Mouse (Mus musculus) midbrain, embryonic 12.5 days (tissue): Measurements from ENCODE around the gene Ager. TPM values are rescaled to one million over a fixed set of nuclear protein-coding genes. Genes with fewer than 3 reads are reported as not detected.

Source experiments
- ATAC-seq: fragments of 200-750 bp; cut with Nextera tagmentation; 2 replicates; pipeline ENCODE4 v1.8.0; 2017; ENCODE audit warnings: low read depth, moderate TSS enrichment, moderate library complexity; ENCODE audit not compliant: low FRiP score
- H3K27ac ChIP-seq: fragments of 300-500 bp; sonication (generic); replicated peaks from 2 replicates; pipeline ENCODE4 v1.5.1; 2016; ENCODE audit warnings: mild to moderate bottlenecking
- H3K27me3 ChIP-seq: fragments of 300-500 bp; sonication (generic); 2 replicates; pipeline ENCODE4 v1.6.1; 2016; ENCODE audit warnings: mild to moderate bottlenecking
- H3K36me3 ChIP-seq: fragments of 300-500 bp; sonication (generic); 2 replicates; pipeline ENCODE4 v1.6.1; 2016
- H3K4me1 ChIP-seq: fragments of 300-500 bp; sonication (generic); 2 replicates; pipeline ENCODE4 v1.6.1; 2016
- H3K4me2 ChIP-seq: fragments of 300-500 bp; sonication (generic); replicated peaks from 2 replicates; pipeline ENCODE4 v1.6.1; 2016; ENCODE audit warnings: mild to moderate bottlenecking, moderate library complexity
- H3K4me3 ChIP-seq: fragments of 300-500 bp; sonication (generic); 2 replicates; pipeline ENCODE4 v1.5.1; 2016; ENCODE audit warnings: mild to moderate bottlenecking
- H3K9ac ChIP-seq: fragments of 300-500 bp; sonication (generic); replicated peaks from 2 replicates; pipeline ENCODE4 v1.6.1; 2016; ENCODE audit warnings: mild to moderate bottlenecking, moderate library complexity
- H3K9me3 ChIP-seq: fragments of 300-500 bp; sonication (generic); 2 replicates; pipeline ENCODE4 v1.6.1; 2016; ENCODE audit warnings: mild to moderate bottlenecking
- WGBS: fragments of 180-500 bp; shearing (Covaris S2); methylation state at CpG from one replicate; pipeline ENCODE4 v1.1.7; 2016; 5-methylcytosine and 5-hydroxymethylcytosine counted together
- polyA plus RNA-seq: library from polyadenylated mRNA; unstranded; fragments of >200 nt; fragmentation: Nextera tagmentation; extraction: Ambion mirVana; gene quantifications from 2 replicates; pipeline ENCODE4 v1.2.1, GENCODE M21; 2016

Gene Ager
- polyA plus RNA-seq, 1 experiment from 2014 or later = 2.2 TPM

DNA sequence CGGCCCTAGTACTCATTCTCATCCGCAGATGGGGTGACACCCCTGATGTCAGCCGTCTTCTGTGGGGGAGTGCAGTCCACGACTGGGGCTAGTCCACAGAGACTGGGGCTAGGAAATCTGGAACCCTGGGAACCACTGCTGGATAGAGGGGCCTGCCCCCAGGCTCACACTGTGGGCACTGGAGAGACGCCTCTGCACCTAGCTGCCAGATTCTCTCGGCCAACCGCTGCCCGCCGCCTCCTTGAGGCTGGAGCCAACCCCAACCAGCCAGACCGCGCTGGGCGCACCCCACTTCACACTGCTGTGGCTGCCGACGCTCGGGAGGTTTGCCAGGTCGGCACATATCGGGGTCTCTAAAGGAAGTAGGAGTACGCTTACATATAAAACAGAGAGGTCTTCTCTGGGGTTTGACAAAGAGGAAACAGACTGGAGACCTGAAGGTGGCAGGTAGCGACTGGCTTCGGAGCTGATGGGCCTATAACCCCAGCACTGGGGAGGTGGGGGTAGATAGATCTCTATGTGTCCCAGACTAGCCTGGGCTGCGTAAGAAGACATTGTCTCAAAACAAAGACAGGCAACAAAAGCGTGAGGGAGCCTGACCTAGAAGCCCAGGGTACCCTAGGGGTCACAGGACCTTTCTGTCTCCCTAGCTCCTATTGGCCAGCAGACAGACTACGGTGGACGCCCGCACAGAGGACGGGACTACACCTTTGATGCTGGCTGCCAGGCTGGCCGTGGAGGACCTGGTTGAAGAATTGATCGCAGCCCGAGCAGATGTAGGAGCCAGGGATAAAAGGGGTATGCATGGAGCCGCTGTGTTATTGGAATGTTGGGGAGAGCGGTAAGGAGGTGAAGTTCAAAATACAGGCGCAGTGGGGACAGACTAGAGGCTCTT lies 11.5 kb upstream of the Ager start:
- Histone ChIP-seq H3K4me2 (peak overlapping the region; percentile 72), H3K4me3 (peak overlapping the region; percentile 77), H3K27me3 (no peaks in the 10 kb centered on the region), H3K4me1 (peaks cover 45% of the 10 kb centered on the region), H3K9ac (peak overlapping the region; percentile 87), H3K27ac (peak overlapping the region; percentile 99), H3K36me3 (no peaks in the 10 kb centered on the region), H3K9me3 (no peaks in the 10 kb centered on the region)
- peak; percentile 36 for ATAC-seq
- 15% methylated on average over 32 of the region's 32 CpGs for WGBS

DNA sequence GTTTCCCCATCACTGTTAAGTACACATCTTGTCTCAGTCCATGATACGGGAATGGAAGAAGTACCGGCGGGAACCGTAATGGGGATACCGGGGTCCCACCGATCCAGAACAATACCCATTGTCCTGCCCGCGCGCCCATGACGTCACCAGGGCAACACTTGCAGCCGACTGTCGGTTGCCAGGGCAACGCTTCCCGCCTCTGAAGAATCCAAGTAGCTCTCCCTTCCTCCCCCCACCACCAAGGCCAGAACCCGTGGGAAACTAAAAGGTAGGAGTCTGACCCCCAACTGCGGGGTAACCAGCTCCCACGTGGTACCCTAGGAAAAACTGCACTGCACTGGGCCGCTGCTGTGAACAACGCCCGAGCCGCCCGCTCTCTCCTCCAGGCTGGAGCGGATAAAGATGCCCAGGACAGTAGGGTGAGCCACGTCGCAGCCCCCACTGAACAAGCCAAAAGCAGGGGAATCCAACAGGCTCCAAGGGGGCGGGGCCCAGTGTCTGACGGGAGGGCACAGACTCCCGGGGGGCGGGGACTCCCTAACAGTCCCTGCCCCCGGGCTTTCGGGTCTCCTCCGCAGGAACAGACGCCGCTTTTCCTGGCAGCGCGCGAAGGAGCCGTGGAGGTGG lies 10.8 kb upstream of the Ager start:
- Histone ChIP-seq H3K4me2 (peak overlapping the region; percentile 72), H3K9ac (peak overlapping the region; percentile 87), H3K27ac (peak overlapping the region; percentile 99), H3K4me1 (peaks cover 51% of the 10 kb centered on the region), H3K4me3 (peak overlapping the region; percentile 77), H3K36me3 (no peaks in the 10 kb centered on the region), H3K9me3 (no peaks in the 10 kb centered on the region), H3K27me3 (no peaks in the 10 kb centered on the region)
- WGBS = under 1% methylated on average over 38 of the region's 38 CpGs
- peak; percentile 81 for ATAC-seq

DNA sequence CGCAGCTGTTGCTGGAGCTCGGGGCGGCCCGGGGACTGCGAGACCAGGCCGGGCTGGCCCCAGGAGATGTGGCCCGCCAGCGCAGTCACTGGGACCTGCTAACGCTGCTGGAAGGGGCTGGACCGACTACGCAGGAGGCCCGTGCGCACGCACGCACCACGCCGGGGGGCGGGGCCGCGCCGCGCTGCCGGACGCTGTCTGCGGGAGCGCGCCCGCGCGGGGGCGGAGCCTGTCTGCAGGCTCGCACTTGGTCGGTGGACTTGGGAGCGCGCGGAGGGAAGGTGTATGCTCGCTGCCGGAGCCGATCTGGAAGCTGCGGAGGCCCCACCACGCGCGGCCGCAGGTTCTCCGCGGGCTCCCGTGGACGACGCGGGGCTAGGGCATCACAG lies 10.2 kb upstream of the Ager start:
- peaks cover 51% of the 10 kb centered on the region for H3K4me1 ChIP-seq
- peak overlapping the region; percentile 87 for H3K9ac ChIP-seq
- no peaks in the 10 kb centered on the region for H3K36me3 ChIP-seq
- no peaks in the 10 kb centered on the region for H3K27me3 ChIP-seq
- peak overlapping the region; percentile 72 for H3K4me2 ChIP-seq
- whole genome bisulfite sequencing = 1% methylated on average over 46 of the region's 50 CpGs
- H3K27ac ChIP-seq = peak overlapping the region; percentile 99
- peak overlapping the region; percentile 77 for H3K4me3 ChIP-seq
- no peaks in the 10 kb centered on the region for H3K9me3 ChIP-seq
- peak; percentile 83 for ATAC-seq

DNA sequence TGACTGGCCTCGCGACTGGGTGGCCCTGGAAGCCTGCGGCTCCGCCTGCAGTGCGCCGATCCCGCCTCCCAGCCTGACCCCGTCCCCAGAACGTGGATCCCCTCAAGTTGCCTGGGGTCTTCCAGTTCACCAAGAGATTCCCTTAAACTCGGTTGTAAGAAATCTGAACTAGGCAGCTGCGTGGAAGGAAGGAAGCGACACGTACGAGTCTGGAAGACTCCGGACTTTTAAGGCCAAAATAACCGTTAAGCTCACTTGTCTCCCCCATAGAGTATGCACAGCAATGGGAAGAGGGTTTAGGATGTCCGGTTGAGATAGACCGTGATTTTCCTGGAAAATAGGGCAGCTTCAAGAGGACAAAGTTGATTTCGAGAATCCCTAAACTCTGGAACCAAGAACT lies 9.8 kb upstream of the Ager start:
- Histone ChIP-seq H3K4me2 (peak overlapping the region; percentile 72), H3K9ac (peak overlapping the region; percentile 87), H3K4me1 (peaks cover 54% of the 10 kb centered on the region), H3K36me3 (no peaks in the 10 kb centered on the region), H3K4me3 (peak overlapping the region; percentile 77), H3K27me3 (no peaks in the 10 kb centered on the region), H3K27ac (peak overlapping the region; percentile 99), H3K9me3 (no peaks in the 10 kb centered on the region)
- no peak for ATAC-seq
- 5% methylated on average over 19 of the region's 19 CpGs for WGBS

DNA sequence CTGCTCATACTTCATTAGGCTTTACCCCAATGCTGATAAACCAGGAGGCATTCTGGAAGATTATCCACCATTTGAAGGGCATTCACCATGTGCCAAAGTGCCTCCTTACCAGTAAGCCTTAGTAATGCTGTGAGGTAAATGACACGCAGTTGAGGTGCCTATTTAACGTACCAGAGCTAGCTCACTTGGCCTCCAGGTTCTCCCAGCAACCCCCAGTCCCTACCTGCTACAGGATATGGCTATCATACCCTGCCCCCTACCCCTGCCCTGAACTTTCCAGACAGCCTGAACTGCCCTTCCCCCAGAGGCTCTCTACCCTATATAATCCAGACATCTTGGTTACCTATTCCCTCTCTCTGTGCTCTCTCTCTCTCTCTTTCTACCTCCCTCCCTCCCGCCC lies 8.9 kb upstream of the Ager start:
- Histone ChIP-seq H3K4me3 (no peak overlapping the region), H3K4me1 (peaks cover 63% of the 10 kb centered on the region), H3K36me3 (no peaks in the 10 kb centered on the region), H3K27me3 (no peaks in the 10 kb centered on the region), H3K4me2 (no peak overlapping the region), H3K9me3 (no peaks in the 10 kb centered on the region), H3K9ac (no peak overlapping the region), H3K27ac (no peak overlapping the region)
- ATAC-seq = no peak
- 73% methylated on average over 3 of the region's 3 CpGs for WGBS

DNA sequence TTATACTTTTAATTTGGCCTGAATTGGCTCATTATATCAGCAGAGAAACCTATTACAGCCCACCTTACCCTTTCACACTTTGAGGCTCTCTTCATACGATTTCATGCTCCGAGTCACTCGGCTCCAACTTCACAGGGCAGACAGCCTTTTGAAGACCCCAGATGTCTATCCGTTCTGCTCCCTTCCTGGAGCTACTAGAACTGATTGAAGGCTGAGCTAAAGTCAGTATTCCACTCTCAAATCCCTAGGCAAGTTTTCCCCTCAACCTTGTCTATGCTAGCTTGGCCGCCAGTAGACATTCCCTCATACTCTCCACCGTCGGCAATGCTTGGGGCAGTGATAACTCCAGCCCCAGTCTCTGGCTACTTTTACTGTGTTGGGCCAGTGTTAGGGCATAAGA lies 8.5 kb upstream of the Ager start:
- Histone ChIP-seq H3K4me2 (0 out of 2 replicates have a peak overlapping the region, but pooled peaks have one; percentile 9), H3K9ac (no peak overlapping the region), H3K4me1 (peaks cover 67% of the 10 kb centered on the region), H3K9me3 (no peaks in the 10 kb centered on the region), H3K27me3 (no peaks in the 10 kb centered on the region), H3K36me3 (peaks cover under 1% of the 10 kb centered on the region; the same call in 1 of the 2 replicates), H3K27ac (no peak overlapping the region), H3K4me3 (no peak overlapping the region)
- WGBS = 47% methylated on average over 7 of the region's 7 CpGs
- ATAC-seq = no peak

DNA sequence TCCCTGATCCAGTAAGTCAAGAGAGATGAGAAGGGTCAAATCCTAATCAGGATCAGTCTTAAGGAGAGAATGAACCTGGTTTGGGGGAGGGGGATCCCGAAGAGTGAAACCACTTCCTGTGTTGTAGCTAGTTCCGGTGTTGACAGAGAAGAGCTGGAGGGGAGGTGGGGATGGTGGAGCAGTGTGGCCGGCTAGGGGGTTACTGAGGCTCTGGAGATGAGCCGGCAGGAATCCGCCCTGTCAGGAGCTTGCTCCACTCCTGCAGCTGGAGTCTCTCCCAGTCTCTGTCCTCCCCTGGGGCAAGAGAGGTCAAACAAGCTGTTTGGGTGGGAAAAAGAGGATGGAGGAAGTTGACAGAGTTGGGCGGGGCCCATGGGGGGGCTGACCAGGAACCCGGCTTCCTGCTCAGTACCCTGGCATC lies 8.0 kb upstream of the Ager start, which contains the start of gene Gpsm3:
TSS of gene Gpsm3 (plus strand) at position 126 of the 421 bp plus-strand sequence.
- no peak within 1 kb of the TSS for H3K9ac ChIP-seq
- WGBS = 32% methylated on average over 7 of the region's 7 CpGs
- H3K4me1 ChIP-seq = peaks cover 72% of the 10 kb centered on the region

DNA sequence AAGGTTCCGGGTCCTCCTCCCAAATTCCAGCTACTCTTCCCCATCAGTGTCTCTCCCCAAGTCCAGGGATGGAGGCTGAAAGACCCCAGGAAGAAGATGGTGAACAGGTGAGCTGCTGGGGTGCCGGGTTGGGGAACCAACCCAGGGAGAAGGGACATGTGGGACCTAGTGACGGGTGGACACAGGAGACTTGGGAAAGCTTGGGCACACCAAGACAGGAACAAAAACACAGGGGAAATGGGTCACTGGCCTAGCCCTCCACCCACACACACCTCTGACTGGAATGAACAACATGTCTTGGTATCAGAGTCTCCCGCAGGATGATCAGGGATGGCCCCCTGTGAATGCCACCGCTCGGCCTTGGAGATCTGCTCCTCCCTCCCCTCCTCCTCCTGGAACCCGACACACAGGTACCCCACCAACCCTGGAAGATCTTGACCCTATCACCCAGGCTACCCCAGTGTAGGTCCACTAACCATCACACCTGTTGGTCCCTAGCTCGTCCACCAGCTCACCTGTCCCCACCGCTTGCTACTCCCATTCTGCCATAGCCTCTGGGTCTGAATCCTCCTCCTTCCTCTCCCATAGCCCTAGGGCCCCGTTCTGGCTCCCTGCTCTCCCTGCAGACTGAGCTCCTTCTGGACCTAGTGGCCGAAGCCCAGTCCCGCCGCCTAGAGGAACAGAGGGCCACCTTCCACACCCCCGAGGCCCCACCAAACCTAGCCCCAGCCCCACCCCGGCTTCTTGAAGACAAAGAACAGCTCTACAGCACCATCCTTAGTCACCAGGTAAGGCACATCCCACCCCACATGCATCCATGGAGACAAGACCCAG lies 7.3 kb upstream of the Ager start:
- Histone ChIP-seq H3K27ac (peak overlapping the region; percentile 99), H3K4me2 (peak overlapping the region; percentile 87), H3K4me1 (peaks cover 79% of the 10 kb centered on the region), H3K9me3 (no peaks in the 10 kb centered on the region), H3K36me3 (peaks cover 12% of the 10 kb centered on the region), H3K4me3 (peak overlapping the region; percentile 89; the same call in 1 of the 2 replicates), H3K9ac (peak overlapping the region; percentile 99), H3K27me3 (no peaks in the 10 kb centered on the region)
- ATAC-seq = no peak
- WGBS = 59% methylated on average over 15 of the region's 15 CpGs

More for the DNA sequence above, 8.0 kb upstream of the Ager start, which contains the start of gene Gpsm3:
- H3K9me3 ChIP-seq = no peaks in the 10 kb centered on the region
- peak within 1 kb of the TSS; percentile 99 for H3K27ac ChIP-seq
- H3K27me3 ChIP-seq = no peaks in the 10 kb centered on the region
- 0 out of 2 replicates have a peak within 1 kb of the TSS, but pooled peaks have one; percentile 89 for H3K4me3 ChIP-seq
- peaks cover 5% of the 10 kb centered on the region for H3K36me3 ChIP-seq
- H3K4me2 ChIP-seq = peak within 1 kb of the TSS; percentile 87
- ATAC-seq = no peak

DNA sequence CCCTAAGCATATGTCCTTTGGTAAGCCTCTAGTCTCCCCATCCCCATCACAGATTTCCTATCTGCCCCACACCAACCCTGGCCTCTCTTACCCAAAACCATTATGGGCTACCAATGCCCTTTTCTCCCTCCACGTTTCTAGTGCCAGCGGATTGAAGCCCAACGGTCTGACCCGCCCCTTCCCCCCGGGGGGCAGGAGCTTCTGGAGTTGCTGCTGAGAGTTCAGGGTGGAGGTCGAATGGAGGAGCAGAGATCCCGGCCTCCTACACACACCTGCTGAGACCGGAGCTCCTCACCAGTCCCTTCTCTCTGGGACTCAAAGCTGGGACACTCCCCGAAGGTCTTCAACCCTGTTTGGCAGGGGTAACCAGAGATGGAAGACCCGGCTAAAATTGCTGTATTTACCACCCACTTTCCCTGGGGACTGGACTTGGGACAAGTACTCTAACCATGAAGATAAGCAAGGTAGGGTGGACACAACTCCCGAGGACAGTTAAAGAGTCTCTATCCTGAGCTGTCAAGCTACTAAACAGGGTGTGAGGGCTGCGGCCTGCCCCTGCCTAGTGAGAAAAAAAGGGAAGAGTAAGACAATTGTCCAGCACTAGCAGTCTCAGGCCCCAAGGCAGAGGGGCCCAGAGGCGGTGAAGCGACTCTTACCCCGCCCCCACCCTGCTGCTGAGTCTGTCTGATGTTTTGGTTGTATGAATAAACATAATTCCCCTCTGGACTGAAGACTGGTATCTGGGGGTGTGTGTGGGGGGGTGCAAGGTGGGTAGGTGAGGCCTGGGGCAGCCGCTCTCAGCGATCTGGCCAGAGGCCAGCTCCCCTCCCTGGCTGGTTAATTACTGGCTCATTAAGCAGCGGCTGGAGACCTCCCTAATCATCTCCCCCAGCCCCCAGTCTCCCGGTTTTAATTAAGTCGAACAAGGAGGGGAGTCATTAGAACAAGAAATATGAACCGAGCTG lies 6.4 kb upstream of the Ager start, which contains the start of gene Pbx2:
TSS of gene Pbx2 (plus strand) at position 238 of the 965 bp plus-strand sequence.
- Histone ChIP-seq H3K9me3 (no peaks in the 10 kb centered on the region), H3K9ac (peak within 1 kb of the TSS; percentile 99), H3K27ac (peak within 1 kb of the TSS; percentile 99), H3K4me1 (peaks cover 79% of the 10 kb centered on the region), H3K4me2 (peak within 1 kb of the TSS; percentile 87), H3K36me3 (peaks cover 21% of the 10 kb centered on the region), H3K4me3 (peak within 1 kb of the TSS; percentile 89), H3K27me3 (no peaks in the 10 kb centered on the region)
- ATAC-seq = peak; percentile 13
- WGBS = 1% methylated on average over 21 of the region's 21 CpGs

DNA sequence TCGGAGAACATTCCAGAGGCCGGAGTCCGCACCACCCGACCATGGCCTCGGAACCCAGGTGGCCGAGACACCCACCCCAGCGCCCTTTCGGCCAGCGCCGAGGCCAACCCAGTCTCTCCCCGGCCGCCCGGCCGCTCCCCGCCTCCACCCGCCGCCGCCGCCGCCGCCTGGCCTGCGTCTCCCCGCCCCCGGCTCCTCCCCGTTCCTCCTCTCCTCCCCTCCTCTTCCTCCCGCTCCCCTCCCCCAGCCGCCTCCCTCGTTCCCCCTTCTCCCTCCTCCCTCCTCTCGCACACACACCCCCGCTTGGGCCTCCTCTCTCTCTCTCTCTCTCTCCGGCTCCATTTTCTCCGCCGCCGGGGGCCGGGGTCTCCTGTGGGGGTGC lies 5.7 kb upstream of the Ager start:
- peak overlapping the region; percentile 89 for H3K4me3 ChIP-seq
- H3K36me3 ChIP-seq = peaks cover 21% of the 10 kb centered on the region
- WGBS = 2% methylated on average over 27 of the region's 35 CpGs
- H3K27ac ChIP-seq = peak overlapping the region; percentile 99
- H3K4me1 ChIP-seq = peaks cover 76% of the 10 kb centered on the region
- H3K9me3 ChIP-seq = no peaks in the 10 kb centered on the region
- peak overlapping the region; percentile 87 for H3K4me2 ChIP-seq
- ATAC-seq = peak; percentile 55
- no peaks in the 10 kb centered on the region for H3K27me3 ChIP-seq
- peak overlapping the region; percentile 99 for H3K9ac ChIP-seq
